Mouse (Mus musculus) heart, embryonic 11.5 days (tissue): ENCODE measurements around the gene Yju2. TPM values are rescaled to one million over a fixed set of nuclear protein-coding genes. Genes with fewer than 3 reads are reported as not detected.
A peak's percentile ranks its signal among the peaks of the same experiment; 100 is the strongest.

ENCODE experiments used
- ATAC-seq: fragments of 200-750 bp; cut with Nextera tagmentation; replicated peaks from 2 replicates; pipeline ENCODE4 v1.8.0; 2017; ENCODE audit warnings: moderate library complexity; ENCODE audit not compliant: insufficient number of reproducible peaks, low FRiP score, low TSS enrichment
- H3K27ac ChIP-seq: fragments of 300-500 bp; sonication (generic); 2 replicates; pipeline ENCODE4 v1.5.1; 2014; ENCODE audit warnings: mild to moderate bottlenecking, low read depth, low read length
- H3K27me3 ChIP-seq: fragments of 300-500 bp; sonication (generic); 2 replicates; pipeline ENCODE4 v1.6.1; 2014; ENCODE audit warnings: mild to moderate bottlenecking, low read length, mixed read lengths; ENCODE audit not compliant: control insufficient read depth, insufficient read depth
- H3K36me3 ChIP-seq: fragments of 300-500 bp; sonication (generic); 2 replicates; pipeline ENCODE4 v1.6.1; 2014; ENCODE audit warnings: mild to moderate bottlenecking, low read length, moderate library complexity, mixed read lengths; ENCODE audit not compliant: control insufficient read depth, insufficient read depth
- H3K4me1 ChIP-seq: fragments of 300-500 bp; sonication (generic); 2 replicates; pipeline ENCODE4 v1.6.1; 2014; ENCODE audit warnings: low read length; ENCODE audit not compliant: control insufficient read depth, insufficient read depth
- H3K4me2 ChIP-seq: fragments of 300-500 bp; sonication (generic); 2 replicates; pipeline ENCODE4 v1.6.1; 2014; ENCODE audit warnings: mild to moderate bottlenecking, moderate library complexity
- H3K4me3 ChIP-seq: fragments of 300-500 bp; sonication (generic); 2 replicates; pipeline ENCODE4 v1.5.1; 2014; ENCODE audit warnings: low read depth, low read length
- H3K9ac ChIP-seq: fragments of 300-500 bp; sonication (generic); 2 replicates; pipeline ENCODE4 v1.6.1; 2014; ENCODE audit warnings: mild to moderate bottlenecking, low read depth, low read length, moderate library complexity
- H3K9me3 ChIP-seq: fragments of 300-500 bp; sonication (generic); replicated peaks from 2 replicates; pipeline ENCODE4 v1.6.1; 2016; ENCODE audit warnings: low read length; ENCODE audit not compliant: control insufficient read depth
- WGBS: fragments of 180-500 bp; shearing (Covaris S2); extraction: QIAGEN DNeasy Blood & Tissue Kit; methylation state at CpG from one replicate; pipeline ENCODE4 v1.1.7; 2014; ENCODE audit not compliant: insufficient replicate concordance; 5-methylcytosine and 5-hydroxymethylcytosine counted together
- polyA plus RNA-seq: library from polyadenylated mRNA; unstranded; fragments of >200 nt; fragmentation: Nextera tagmentation; extraction: Ambion mirVana; gene quantifications from 2 replicates; pipeline ENCODE4 v1.2.1, GENCODE M21; 2014

The Yju2 gene
- polyA plus RNA-seq, 1 experiment from 2014 or later = 15.5 TPM

- Histone ChIP-seq H3K9me3 (no peaks in the 10 kb centered on the region), H3K4me2 (no peak overlapping the region), H3K27ac (no peak overlapping the region), H3K9ac (no peak overlapping the region), H3K36me3 (peaks cover 2% of the 10 kb centered on the region; the same call in 1 of the 2 replicates), H3K4me1 (peaks cover 20% of the 10 kb centered on the region), H3K4me3 (no peak overlapping the region), H3K27me3 (peaks cover 2% of the 10 kb centered on the region; the same call in 1 of the 2 replicates)
- no peak for ATAC-seq
- 80% methylated on average over 9 of the region's 9 CpGs for WGBS
Measured at GRCm38 (mm10) chr17:55964996-55965395, 6.1 kb downstream of the Yju2 start.

DNA sequence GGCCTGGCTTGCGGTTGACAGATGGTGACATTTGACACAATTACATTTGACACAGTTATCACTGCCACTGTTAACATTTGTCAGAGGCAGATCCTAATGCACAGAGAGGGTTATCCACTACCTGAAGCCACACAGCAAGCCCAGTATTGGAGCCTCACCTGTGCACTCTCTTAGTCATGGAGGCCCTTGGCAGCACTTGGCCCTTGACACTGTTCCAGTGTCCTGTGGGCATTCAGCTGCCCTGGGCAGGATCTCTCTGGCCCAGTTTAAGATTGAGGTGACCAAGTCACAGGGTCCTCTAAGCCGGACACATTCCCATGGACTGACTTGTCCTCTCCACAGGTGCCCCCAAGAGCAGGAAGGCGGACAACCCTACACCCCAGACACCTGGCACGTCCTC, 8.3 kb downstream of the Yju2 start:
- Histone ChIP-seq H3K4me2 (no peak overlapping the region), H3K4me1 (peaks cover 27% of the 10 kb centered on the region), H3K27me3 (peaks cover 4% of the 10 kb centered on the region; the same call in 1 of the 2 replicates), H3K27ac (no peak overlapping the region), H3K9ac (no peak overlapping the region), H3K9me3 (no peaks in the 10 kb centered on the region), H3K4me3 (no peak overlapping the region), H3K36me3 (no peaks in the 10 kb centered on the region; the same call in 1 of the 2 replicates)
- 85% methylated on average over 4 of the region's 4 CpGs for WGBS
- ATAC-seq = no peak

- peak overlapping the region; percentile 43; the same call in 1 of the 2 replicates for H3K9ac ChIP-seq
- WGBS = 28% methylated on average over 7 of the region's 7 CpGs
- H3K36me3 ChIP-seq = no peaks in the 10 kb centered on the region; the same call in 1 of the 2 replicates
- H3K4me3 ChIP-seq = no peak overlapping the region
- no peak overlapping the region for H3K4me2 ChIP-seq
- peak overlapping the region; percentile 11; the same call in 1 of the 2 replicates for H3K27ac ChIP-seq
- no peak for ATAC-seq
- no peaks in the 10 kb centered on the region for H3K9me3 ChIP-seq
- peaks cover 27% of the 10 kb centered on the region for H3K4me1 ChIP-seq
- H3K27me3 ChIP-seq = peaks cover 8% of the 10 kb centered on the region; the same call in 1 of the 2 replicates
Measured at GRCm38 (mm10) chr17:55968210-55968609, 9.3 kb downstream of the Yju2 start.

DNA sequence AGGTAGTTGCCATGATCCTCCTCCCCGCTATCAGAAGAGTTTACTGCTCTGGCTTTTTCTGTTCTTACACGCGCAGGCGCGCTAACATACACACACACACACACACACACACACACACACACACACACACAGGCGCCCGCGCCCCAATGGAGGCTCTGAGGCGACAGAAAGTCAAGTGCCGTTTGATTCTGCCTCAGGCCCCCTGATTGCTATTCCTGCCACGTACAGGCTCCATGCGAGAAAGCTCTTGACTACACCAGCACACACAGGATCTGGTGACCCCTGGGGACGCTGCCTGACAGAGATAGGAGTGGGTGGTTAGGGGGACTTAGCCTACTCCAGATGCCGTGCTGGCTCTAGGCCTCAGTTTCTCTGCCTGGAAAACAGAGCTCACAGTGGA, 10.7 kb downstream of the Yju2 start:
- peaks cover 11% of the 10 kb centered on the region; the same call in 1 of the 2 replicates for H3K27me3 ChIP-seq
- no peak for ATAC-seq
- no peak overlapping the region for H3K27ac ChIP-seq
- no peaks in the 10 kb centered on the region for H3K9me3 ChIP-seq
- 38% methylated on average over 14 of the region's 14 CpGs for WGBS
- H3K4me3 ChIP-seq = peak overlapping the region; percentile 49; the same call in 1 of the 2 replicates
- peak overlapping the region; percentile 1; the same call in 1 of the 2 replicates for H3K4me2 ChIP-seq
- no peak overlapping the region for H3K9ac ChIP-seq
- no peaks in the 10 kb centered on the region; the same call in 1 of the 2 replicates for H3K36me3 ChIP-seq
- H3K4me1 ChIP-seq = peaks cover 27% of the 10 kb centered on the region

GRCm38 (mm10) chr17:55969966-55970891, 11.3 kb downstream of the Yju2 start, which contains the start of gene Shd:
Shd (plus strand) TSS chr17:55970467.
- Histone ChIP-seq H3K36me3 (no peaks in the 10 kb centered on the region; the same call in 1 of the 2 replicates), H3K9ac (peak within 1 kb of the TSS; percentile 66), H3K9me3 (no peaks in the 10 kb centered on the region), H3K4me3 (peak within 1 kb of the TSS; percentile 49), H3K27ac (no peak within 1 kb of the TSS), H3K4me1 (peaks cover 27% of the 10 kb centered on the region), H3K27me3 (peaks cover 11% of the 10 kb centered on the region; the same call in 1 of the 2 replicates), H3K4me2 (peak within 1 kb of the TSS; percentile 82)
- WGBS = 9% methylated on average over 55 of the region's 55 CpGs
- peak; percentile 18 for ATAC-seq

DNA sequence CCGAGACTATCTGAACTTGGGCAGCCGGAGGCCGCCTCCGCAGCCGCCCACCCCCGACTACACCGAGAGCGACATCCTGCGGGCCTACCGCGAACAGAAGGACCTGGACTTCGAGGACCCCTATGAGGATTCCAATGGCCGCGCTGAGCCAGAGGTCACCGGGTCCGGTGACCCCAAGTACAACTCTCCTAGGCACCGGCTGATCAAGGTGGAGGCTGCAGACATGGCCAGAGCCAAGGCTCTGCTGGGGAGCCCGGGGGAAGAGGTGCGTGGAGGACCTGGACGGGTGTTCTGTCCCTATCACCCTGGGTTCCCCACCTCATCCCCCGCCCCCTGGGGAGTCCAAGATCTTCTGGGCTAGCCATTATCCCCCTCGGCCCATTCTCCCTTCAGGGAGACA, 12.6 kb downstream of the Yju2 start:
- 31% methylated on average over 22 of the region's 22 CpGs for WGBS
- Histone ChIP-seq H3K36me3 (no peaks in the 10 kb centered on the region; the same call in 1 of the 2 replicates), H3K9me3 (no peaks in the 10 kb centered on the region), H3K4me3 (peak overlapping the region; percentile 49), H3K27me3 (peaks cover 11% of the 10 kb centered on the region; the same call in 1 of the 2 replicates), H3K9ac (no peak overlapping the region), H3K4me2 (peak overlapping the region; percentile 82), H3K4me1 (peaks cover 27% of the 10 kb centered on the region), H3K27ac (no peak overlapping the region)
- no peak for ATAC-seq

DNA sequence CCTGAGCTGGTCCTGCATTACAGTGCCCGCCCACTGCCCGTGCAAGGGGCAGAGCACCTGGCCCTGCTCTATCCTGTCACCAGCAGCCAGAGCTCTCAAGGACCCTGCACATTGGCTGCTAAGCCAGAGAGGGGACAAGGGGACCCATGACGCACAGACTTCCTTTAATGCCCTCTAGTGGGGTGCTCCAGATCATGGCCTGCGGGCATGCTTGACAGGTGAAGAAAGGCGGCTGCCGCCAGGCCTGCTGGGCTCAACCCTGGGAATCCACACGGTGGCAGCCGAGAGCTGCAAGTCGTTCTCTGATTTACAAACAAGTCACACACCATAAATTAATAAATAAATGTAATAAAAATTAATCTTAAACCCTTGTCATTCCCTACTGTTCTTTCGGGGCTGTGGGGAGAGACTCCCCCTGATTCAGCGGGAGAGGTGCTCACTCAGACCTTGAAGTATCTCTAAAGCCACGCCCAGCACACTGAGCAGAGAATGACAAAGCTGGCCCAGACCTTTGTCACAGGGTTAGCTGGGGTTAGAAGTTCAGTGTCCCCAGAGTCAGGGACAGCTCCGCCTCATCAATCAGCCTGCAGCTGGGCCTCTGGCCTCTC, 17.5 kb downstream of the Yju2 start:
- Histone ChIP-seq H3K4me1 (no peaks in the 10 kb centered on the region; the same call in 1 of the 2 replicates), H3K4me2 (no peak overlapping the region; the same call in 1 of the 2 replicates), H3K9ac (no peak overlapping the region), H3K4me3 (no peak overlapping the region), H3K27ac (no peak overlapping the region), H3K27me3 (peaks cover 7% of the 10 kb centered on the region; the same call in 1 of the 2 replicates), H3K36me3 (no peaks in the 10 kb centered on the region), H3K9me3 (no peaks in the 10 kb centered on the region)
- WGBS = 21% methylated on average over 13 of the region's 13 CpGs
- ATAC-seq = no peak

DNA sequence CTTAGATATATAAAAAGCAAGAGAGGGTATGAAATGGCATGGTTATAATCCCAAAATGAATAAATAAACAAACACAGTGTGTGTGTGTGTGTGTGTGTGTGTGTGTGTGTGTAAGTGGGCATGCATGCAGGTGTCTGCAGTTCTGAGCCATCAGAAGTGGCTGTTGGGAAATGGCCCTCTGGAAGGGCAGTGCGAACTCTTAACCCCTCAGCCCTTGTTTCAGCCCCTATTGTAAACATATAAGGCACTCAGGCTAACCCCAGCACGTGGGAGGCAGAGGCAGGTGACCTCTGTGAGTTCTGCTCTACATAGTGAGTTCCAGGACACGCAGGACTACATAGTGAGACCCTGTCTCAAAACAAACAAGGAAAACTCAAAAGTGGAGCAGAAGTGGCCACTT, 18.4 kb downstream of the Yju2 start:
- Histone ChIP-seq H3K36me3 (no peaks in the 10 kb centered on the region), H3K27ac (no peak overlapping the region), H3K9me3 (no peaks in the 10 kb centered on the region), H3K9ac (no peak overlapping the region), H3K4me1 (no peaks in the 10 kb centered on the region; the same call in 1 of the 2 replicates), H3K4me2 (no peak overlapping the region), H3K27me3 (peaks cover 7% of the 10 kb centered on the region; the same call in 1 of the 2 replicates), H3K4me3 (no peak overlapping the region)
- 55% methylated on average over 3 of the region's 3 CpGs for WGBS
- no peak for ATAC-seq
